Mouse (Mus musculus) testis, adult 2 months (tissue): ENCODE data around the gene Olfr96.

Source experiments
- CTCF ChIP-seq: fragments of 200-500 bp; IDR thresholded peaks from 2 replicates; pipeline ENCODE4 v1.5.1; 2012; ENCODE audit warnings: low read depth, mild to moderate bottlenecking, inconsistent platforms, low read length, moderate library complexity; ENCODE audit not compliant: control insufficient read depth, insufficient read depth, insufficient replicate concordance
- POLR2A ChIP-seq: fragments of 200-500 bp; IDR thresholded peaks from 2 replicates; pipeline ENCODE4 v1.6.1; 2012; ENCODE audit warnings: low read depth, mild to moderate bottlenecking, inconsistent platforms, low read length, moderate library complexity; ENCODE audit not compliant: control insufficient read depth

DNA sequence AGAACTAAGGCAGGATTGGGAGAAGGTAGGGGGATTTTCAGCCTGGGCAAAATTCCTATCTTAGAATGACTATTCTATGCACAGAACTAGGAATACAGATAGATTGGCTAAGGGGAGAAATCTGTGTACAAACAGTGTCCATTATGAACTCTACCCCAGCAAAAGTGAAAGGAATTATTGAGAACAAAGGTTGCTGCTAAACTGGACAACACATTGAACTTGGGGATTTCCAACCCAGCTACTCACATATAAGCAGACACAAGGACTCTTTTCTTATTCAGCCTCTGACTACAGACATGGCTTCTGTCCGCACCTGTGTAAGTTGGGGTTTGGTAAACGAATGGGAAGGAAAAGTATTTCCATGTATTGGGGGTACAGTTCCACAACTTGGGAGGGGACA, 26.3 kb upstream of the Olfr96 start, which contains the start of gene Ubd:
- TF ChIP-seq CTCF (no peak), POLR2A (no peak)
